Mouse (Mus musculus) c-Kit-positive CD71-negative TER-119-negative erythroid progenitor cells, embryonic 14.5 days (primary cell): ENCODE measurements at regions not wholly inside any gene's neighbourhood (a gene's known extent, or its start where the extent isn't known, plus 50 kb on each side); places are given as distances from the start of the nearest gene placed in this dataset.

Experiments
- DNase-seq: peaks from one replicate; pipeline ENCODE4 v3.0.0-alpha.2; 2013; ENCODE audit warnings: low read depth

DNA sequence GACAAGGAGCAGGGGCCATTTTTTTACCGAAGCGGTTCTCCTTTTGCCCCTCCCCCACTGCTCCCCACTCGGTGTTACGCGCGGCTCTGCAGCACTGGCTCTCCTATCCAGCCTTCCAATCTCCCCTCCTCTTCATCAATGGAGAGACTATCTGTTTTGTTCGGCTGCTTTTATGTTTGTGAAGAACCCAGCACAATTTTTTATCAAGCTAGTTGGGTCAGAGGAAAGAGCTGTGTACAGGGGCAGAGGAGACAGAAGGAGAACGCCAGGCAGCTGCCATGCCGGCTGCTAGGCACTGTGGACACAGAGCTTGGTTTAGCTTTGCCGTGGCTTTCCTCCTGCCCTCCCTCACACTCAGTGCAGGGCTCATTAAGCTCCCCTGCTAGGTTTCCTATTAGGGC lies 280.3 kb downstream of the Sox11 start:
- DNase-seq: no peak

DNA sequence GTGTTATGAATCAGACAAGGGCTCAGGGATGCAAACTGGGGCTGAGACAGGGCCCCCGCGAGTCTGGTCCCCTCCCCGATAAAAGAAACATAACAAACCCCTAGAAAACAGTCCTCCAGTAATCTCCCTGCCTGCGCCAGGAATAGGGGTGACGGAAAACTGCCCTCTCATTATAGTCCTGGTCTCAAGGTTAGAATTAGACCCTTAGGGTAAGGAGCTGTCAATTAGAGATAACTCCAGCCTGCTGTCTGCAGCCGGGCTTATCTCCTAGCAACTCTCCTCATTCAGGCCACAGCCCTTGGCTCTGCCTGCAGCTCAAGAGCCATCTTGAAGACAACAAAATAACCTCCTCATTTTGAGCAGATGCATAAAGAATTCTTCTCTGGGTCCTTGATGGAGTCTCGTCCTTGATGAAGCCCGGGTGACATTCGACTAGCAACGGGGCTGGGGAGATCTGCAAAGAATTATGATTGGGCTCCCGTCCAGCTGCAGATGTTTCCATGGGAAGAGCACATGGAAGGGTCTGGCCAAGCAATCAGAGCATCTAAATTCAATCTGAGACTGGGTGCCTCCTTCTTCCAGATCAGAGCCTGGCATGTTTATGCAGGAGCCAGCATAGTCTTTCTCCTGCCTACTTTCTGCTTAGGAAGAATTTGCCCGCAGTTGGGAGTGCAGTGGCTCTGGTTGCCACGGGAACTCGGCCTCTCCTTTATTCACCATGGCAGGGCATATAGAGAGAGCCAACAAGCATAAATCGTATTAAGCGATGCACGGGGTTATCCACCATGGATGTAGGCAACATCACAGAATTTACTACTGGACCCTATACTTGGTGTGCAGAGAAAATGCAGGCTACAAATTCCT lies 281.2 kb downstream of the Sox11 start:
- DNase-seq: no peak

DNA sequence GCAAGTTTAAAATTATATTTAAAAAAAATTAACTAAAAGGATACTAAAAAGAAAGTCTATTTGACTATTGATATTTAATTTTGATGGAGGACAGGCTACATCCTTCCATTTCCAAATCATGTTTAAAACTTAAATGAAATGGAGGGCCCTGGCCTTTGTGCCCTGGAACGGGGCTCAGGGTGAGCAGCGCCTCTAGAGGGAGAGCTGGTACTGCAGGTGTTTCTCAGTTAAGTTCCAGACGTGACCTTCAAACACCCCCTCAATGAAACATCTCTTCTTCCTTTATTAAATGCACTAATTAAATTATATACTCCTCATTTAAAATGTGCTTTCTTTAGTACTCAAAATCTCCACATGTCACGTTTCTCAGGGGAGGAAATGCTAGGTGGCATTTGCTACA lies 282.5 kb downstream of the Sox11 start:
- DNase-seq: no peak

DNA sequence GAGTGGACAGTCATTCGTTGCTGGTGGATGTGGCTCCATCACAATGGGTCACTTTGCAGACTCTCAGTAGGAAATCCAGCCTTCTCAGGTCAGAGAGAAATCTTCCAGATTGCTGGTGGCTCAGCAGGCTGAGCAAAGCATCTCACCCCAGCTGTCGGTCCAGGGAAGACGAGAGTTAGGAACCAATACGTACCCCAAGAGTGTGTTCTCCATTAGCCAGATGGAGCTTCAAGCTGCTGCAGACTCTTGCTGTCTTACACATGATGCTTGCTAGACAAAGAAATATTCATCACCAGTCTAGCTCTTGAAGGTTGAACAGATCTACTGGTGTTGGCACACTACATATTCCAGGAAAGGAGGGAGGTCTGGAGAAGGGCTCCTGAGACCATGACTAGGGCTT lies 288.0 kb downstream of the Sox11 start:
- DNase-seq: no peak

DNA sequence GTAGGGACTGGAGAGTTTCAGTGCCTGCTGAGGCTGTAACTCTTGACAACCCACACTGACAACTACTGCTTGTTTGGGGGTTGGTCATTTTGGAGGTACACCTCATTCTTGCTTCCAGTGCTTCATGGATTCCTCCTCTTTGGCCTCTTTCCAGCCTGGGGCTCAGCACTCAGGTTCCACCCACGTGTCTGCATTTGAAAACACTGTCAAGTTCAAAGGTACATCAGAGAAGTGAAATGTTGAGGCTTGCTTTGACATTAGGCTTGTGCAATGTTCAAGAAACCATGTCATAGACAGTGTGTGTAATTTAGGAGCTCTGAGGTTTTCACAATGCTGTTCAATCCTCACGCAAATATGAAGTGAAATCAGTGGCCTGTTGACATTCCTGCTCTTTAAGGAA lies 304.5 kb downstream of the Sox11 start:
- no peak for DNase-seq

DNA sequence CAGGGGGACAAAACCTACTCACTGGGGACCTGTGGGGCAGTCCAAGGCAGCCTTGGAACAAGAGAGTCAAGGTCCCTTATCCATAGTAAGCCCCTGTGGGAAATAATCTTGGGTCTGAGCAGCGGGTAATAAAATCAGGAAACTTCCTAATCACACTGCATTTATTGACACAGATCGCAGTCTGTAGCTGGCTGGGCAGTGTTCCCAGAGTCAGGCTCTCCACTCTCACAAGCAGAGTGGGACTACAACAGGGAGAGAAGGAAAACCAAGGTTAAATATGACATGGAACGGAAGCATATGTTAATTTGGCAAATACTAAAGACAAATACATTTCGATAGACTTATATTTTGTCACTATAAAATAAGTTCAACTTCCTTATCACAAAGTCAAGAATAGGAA lies 322.6 kb downstream of the Sox11 start:
- DNase-seq: no peak

DNA sequence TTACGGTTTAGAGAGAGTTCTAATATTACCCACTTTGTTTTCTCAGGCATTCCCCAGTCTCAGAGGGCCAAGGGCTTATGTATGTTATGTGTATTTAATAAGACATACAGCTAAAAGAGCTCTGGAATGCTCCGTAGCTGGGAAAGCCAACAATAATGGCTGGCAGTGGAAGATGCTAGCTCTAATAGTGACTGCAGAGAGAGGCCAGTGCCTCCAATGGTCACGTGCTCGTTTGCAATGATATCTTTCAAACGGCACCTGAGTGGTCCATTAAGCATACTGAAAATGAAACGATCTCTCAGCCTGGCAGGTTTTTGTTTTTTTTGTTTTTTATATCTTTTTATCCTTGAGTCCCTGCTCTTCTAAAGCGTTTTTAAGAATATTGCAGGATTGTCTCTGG lies 324.0 kb downstream of the Sox11 start:
- no peak for DNase-seq

DNA sequence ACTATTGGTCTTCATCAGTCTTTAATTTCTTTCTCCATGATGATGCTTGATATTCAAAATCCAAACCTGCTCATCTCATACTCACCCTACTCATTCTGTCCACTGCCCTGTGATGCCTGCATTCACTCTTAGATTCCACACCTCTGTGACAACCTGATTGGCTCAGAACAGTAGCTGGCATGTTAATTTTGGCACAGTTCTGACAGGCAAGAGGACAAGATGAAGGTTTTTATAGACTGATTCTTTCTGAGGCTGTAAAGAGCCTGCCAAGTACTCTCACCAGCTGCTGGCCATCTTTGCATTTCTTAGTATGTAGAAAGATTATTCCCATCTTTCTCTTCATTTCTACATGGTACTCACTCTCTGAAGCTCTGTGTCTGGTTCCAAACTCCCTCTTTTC lies 343.1 kb downstream of the Sox11 start:
- no peak for DNase-seq

DNA sequence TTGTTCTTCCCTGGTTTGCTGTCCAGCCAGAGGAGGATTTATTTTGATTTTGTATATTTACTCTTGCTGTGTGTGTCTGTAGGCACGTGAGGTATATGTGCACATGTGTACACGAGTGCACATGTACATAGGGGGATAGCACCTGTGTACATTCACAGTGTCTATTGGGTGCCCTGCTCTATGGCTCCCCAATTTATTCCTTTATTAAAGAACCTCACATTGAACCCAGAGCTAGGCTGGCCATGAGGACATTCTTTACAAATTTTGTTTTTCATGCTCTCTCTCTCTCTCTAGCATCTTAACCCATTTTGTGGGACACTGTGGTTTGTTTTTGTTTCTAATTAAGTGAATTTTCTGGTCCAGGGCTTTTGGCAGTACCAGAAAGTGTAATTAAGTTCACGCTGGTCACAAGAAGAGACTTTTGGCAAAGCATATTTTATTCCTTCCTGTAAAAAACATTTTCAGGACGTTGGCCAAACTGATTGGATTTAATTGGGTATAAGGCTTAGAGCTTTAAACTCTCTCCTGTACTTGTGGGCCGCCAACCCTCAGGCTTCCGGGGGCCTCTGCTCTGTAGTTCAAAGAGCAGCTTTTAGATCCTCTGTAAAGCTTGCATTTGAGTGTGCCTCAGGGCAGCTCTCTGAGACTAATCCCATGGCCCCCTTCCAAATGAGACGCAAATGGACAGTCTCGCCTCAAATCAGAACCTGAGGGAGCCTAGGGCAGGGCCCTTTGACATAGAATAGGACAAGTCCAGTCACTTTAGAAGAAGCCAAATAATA lies 365.9 kb downstream of the Sox11 start:
- no peak for DNase-seq

DNA sequence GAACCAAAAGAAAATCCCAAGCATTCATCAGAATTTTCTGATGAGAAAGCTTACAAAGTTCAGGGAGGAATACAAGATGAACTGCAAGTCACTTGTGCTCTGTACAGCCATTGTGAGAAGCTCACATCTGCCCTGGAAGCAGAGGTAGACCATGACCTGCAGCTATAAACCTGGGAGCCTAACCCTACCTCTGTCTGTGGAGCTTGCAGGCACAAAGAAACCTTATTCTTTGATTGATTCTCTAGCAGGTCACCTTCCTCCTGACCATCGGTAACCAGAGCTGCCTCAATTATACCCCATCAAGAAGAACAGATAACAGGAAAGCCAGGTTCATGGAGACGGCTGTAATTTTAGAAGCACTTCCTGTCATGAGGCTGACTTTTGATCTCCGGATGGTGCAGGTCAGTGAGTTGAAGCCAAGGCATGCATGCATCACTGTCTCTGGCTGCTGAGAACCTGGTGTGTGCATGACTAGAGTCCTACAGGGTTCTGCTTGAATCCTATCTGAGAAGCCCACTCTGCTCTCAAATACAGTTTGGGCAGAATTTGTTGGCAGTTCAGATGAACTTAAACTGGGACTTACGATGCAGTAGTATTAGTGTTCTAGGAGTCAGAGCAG lies 369.8 kb downstream of the Sox11 start:
- no peak for DNase-seq

DNA sequence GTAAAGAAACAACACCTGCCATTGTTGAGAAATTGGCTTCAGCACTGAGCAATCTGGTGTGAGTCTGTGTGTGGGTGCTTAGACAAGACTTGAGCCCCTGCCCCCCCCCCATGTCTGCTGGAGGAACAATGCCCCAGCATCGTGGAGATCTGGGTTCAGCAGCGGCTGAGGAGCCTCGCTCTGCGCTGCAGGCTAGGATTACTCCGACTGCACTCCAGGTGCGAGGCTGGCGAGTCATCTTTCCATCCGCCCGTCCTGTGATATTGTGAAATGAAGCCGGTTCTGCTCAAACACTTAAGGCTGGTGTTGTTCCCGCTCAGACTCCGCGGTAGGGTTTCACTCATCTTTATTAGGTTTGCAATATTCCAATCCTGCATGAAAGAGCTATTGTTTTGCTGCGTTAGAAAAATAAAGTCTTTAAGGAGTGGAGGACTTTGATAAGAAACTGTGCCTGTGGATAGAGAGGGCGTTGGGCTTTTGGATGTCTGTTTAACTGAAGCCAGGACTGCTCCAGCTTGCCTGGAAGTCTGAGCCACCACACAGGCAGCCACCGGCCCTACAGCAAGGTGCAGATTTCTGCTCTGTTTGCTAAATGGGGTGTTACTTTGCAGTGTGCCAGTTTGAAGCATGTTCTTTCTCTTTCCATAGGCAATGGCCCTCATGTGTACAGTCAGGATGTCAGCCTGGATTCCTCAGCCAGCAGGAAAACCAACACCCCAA lies 375.2 kb downstream of the Sox11 start:
- DNase-seq: no peak

DNA sequence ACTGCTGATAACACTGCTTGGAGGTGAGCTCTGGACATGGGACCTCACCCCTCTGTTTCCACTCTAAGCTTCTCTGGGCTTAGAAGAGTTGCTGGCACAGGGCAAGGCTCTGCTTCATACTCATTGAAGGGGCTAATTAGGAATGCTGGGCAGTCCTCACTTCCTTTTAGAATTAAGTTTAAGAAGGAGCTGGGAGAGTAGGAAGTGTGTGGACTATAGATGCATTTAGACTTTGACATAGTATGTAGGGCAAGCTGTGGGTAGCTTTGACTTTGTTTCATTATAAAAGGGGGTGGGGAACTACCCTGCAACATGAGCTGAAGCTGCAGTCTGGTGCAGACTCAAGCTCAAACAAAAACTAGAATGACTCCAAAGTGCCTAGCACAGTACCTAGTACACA lies 378.5 kb downstream of the Sox11 start:
- DNase-seq: no peak

DNA sequence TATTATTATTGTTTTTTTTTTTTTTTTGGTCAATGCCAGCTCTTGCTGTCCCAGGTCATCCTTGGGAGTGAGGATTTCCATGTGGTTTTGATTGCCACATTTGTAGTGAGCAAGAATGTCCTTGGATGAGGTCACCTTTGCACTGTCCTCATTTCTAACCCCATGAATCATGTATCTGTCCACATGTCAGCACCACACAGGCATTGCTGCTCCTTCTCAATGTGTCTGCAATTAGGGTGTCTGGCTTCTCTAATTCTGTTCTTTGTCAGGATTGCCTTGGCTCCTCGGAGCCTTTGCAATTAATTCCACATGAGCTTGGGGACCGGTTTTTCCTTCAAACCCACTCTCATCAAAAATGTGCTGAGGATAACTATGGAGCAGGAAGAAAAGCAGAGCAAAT lies 402.5 kb downstream of the Sox11 start:
- DNase-seq: no peak

DNA sequence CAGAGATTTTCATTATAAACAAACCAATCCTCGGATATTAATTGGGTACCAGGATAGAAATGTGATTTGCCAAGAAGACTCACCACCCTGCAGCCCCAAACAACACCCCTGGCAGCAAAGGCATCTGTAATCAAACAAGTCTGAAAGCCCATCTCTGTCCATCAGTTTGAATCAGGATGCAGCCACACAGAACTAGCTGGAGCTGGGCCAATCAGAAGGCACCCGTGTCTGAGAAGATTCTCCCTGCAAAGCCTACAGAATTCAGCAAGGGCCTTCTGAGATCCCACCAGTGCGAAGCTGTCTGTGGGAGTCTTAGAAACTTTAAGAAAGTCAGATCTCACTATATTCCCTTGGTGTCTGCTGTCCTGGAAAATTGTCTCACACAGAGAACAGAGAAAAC lies 404.5 kb downstream of the Sox11 start:
- no peak for DNase-seq

DNA sequence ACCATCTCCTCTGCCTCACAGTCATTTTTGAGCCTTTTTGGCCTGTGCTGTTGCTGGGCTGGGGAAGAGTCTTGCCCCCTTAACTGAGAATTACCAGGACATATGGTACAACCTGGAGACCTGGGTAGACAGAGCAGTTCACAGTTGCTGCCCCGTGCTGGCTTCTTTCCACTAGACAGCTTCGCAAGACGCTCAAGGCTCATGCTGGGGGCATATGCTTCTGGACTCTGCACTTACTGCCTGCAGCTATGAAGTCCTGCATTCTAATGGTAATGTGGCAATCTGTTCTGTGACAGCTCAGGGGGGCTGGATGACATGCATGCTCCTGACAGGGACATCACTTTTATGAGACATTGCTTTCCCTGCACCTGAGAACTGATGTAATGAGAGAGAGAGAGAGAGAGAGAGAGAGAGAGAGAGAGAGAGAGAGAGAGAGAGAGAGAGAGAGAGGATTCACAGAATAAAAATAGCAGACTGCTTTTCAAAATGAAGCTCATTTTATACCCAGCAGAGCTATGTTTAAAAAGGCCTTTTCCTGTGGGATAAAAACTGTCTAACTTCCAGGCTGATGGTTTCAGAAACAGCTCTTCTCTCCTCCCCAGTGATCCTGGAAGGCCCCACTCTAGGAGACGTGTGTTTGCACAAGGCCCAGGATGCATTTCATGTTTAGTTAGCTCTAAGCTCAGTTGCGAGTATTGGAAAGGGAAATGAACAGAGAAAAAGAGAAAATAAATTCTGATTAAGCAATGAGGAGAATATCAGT lies 405.5 kb downstream of the Sox11 start:
- DNase-seq: no peak

DNA sequence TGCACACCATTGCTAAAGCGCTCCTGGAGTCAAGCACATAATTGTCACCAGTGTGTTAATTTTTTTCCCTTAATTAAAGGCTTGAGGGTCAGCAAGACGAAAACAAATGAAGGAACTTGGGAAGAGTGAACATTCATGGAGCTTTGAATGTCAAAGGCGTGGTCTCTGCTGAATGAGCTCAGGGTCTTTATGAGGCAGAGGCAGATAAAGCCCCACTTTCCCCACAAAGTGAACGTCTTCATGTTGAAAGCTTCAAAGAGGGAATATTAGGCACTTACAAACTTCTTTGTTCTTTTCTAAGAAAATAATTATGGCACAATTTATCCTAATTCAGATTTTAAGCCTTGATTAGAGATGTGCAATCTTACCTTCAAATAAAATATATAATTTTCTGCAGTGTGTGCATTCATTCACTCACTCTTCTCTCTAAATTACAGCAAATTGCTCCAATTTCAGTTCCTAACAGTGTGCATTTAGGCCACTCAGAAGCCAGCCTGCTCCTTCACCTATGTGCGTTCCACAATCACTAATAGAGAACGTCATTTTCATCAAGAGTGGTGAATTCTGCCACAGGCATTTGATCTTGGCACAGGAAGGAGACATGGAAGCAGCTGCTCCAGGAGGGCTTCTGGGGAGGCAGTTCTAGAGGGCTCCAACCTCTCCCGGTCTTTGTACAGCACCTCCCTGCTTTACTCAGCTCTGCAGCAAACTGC lies 412.1 kb downstream of the Sox11 start:
- no peak for DNase-seq

DNA sequence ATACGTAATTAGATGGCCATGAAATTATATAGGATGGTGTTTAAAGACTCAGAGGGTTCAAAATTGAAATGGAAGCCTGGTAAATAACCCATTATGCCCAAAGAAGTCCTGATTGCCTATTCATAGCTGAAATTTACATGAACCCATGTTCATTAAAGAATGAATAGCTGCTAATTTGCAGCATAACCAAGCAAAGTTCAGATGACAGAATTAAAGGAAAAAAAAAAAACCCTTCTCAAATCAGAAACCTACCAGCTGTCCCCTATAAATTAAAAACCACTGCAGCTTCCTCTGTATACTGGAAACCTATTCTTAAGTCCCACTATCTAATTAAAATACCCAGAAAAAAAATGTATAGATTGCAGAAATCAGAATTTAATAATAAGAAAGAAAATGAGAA lies 436.2 kb downstream of the Sox11 start:
- no peak for DNase-seq

DNA sequence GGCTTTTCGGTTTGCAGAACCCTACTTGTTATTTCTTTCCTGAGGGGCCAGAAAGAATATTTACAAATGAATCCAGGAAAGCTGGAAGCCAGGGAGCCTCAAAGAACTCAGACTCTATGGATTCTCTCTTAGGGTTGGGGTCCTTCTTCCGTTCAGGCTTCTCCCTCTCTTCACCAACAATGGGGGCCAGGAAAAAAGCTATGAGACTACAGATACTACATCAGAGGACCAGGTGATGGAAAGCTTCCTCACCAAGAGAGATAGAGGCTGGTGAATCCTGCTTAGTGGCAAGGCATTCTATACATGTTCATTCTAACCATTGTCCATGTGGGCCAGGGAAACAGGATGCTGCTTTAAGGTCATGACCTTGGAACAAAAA lies 434.9 kb downstream of the Cmpk2 start:
- no peak for DNase-seq

DNA sequence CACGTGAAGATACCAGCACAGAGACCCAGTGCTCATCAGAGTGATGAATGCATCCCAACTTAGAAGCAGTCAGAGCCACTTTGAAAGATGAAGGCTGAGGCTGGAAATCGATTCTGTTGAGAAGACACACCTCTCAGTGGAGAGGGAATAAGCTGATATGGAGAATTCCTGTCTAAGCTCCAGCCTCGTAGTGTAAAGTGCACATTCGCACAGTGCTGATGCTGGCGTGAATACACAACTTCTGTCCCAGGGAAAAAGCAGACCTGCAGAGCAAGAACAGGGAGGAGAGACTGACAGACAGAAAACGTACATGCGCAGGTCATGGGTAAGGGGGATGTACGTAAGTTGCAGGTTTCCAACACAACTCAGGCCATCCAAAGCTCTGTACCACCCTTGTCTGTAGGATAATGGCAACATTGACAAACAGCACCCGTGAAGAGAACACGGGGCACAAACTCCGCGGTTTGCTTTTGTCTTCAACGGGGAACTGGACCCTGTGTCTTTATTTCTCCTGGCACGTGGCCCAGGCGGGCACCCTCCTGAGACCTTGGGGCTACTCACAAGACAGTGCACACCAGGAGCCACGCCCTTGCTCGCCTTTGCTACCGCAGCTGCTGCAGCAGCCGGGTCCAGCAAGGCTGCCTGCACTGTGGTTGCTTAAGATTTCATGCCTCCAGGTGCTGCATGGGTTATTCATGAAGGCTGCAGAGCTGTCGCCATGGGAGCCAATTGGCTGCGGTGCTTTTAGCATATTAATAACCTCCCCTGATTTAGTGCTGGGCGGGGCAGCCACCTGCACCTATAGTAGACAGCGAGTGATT lies 434.3 kb downstream of the Cmpk2 start:
- DNase-seq: no peak

DNA sequence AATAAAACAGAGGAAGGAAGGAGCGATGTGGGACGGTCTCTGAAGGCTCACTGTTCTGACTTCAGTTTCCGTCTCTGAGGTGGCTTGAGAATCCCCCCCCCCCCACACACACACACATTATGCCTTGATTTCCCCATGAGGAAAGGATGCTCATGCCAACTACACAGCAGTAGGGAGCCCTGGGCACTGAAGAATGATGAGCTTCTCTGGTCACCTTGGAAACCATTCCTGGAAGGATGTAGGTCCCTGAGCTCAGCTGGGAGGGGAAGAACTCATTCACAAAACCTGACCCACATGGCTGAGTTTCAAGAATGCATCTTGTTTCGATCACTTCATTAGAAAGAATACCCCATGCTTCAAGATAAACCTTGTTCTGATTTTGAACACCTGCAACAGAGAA lies 422.2 kb downstream of the Cmpk2 start:
- no peak for DNase-seq
